Mouse (Mus musculus): Measurements from ENCODE around the gene Shc2.

GRCm38 (mm10) chr10:79636287-79636686 lies 1.4 kb downstream of the Shc2 start:
- no peak for TF ChIP-seq POLR2A (IDR thresholded peaks at IDR 0.05; ENCODE audit: low read depth, low read length)
- no peak for TF ChIP-seq CTCF (conservative IDR thresholded peaks at IDR 0.05; ENCODE audit: insufficient read depth, insufficient read length, low read depth, low read length)
